Mouse (Mus musculus): ENCODE measurements around the gene Bmp4.

GRCm38 (mm10) chr14:46421823-46422222 lies 31.4 kb upstream of the Bmp4 start:
- TF ChIP-seq MAFK (IDR thresholded peaks at IDR 0.05; ENCODE audit: insufficient read depth, low read depth, low read length) (no peak), ZC3H11A (IDR thresholded peaks at IDR 0.05; ENCODE audit: borderline replicate concordance, low read depth, low read length) (no peak), HCFC1 (IDR thresholded peaks at IDR 0.05; ENCODE audit: borderline replicate concordance, insufficient read depth, low read length) (no peak)
